Mouse (Mus musculus) T-helper 2 cell (primary cell): ENCODE results near the gene Sntb2.
"Not testable (repeated sequence)": the region's sequence is repeated elsewhere in the genome, so short reads cannot be mapped to it uniquely, and the experiment has no call there.

Experiments
- in situ Hi-C: fragments of 300-600 bp; cut with MboI, MseI; formaldehyde crosslinking; loops from one replicate; pipeline ENCODE4 v1.15.1; 2025; ENCODE audit warnings: high pct_unique_total_duplicates

Sntb2 gene

GRCm38 (mm10) chr8:107030650-107031576 is 95.4 kb downstream of the Sntb2 start, which contains the start of gene Vps4a:
TSS of gene Vps4a (plus strand) at chr8:107031222.
- in situ Hi-C loops = no loop called here

DNA sequence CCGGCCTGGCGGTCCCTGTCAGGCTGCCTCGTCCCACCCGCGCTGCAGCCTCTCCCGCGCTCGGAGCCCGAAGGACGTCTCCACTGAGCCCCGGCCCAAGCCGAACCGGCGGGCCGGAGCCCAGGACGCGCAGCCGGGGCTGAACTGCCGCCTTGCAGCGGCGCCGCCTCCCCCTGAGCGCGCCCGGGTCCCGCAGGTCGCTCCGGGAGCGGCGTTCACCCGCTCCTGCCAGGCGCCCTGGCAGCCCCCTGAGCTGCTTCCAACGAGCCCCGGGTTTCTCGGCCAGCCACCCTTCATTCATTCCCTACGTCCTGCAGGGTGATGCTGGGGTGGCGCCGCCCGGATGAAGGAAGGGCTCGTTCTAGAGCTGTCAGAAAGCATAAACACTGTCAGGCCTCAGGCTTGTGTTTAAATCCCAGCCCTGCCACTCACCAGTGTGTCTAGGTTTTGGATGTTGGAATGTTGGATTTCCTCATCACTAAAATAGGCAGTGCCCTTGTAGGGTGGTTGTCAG is 96.1 kb downstream of the Sntb2 start:
- in situ Hi-C loops = no loop called here

GRCm38 (mm10) chr8:107033609-107034008 is 98.1 kb downstream of the Sntb2 start:
- in situ Hi-C loops = not testable (repeated sequence)

- in situ Hi-C loops = no loop called here
These were observed 100.1 kb downstream of the Sntb2 start for GRCm38 (mm10) chr8:107035641-107036040.

GRCm38 (mm10) chr8:107036626-107037025 is 101.1 kb downstream of the Sntb2 start:
- in situ Hi-C loops = no loop called here

DNA sequence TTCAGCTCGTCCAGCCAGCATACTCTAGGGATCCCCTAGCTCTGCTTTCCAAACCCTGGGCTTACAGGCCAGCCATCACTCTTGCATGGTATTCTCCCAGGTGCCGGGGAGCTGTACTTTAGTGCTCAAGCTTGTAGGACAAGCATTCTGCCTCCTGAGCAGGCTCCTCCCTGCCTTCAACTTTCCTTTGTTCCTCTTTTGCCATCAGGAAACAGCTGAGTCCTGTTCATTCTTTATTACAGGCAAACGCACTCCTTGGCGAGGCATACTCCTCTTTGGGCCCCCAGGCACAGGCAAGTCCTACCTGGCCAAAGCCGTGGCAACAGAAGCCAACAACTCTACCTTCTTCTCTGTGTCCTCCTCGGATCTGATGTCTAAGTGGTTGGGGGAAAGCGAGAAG is 105.1 kb downstream of the Sntb2 start:
- in situ Hi-C loops = no loop called here

GRCm38 (mm10) chr8:107045478-107045877 is 109.9 kb downstream of the Sntb2 start:
- in situ Hi-C loops = no loop called here

- in situ Hi-C loops = no loop called here
These were observed 111.4 kb downstream of the Sntb2 start for GRCm38 (mm10) chr8:107046976-107047375.

GRCm38 (mm10) chr8:107048061-107048941 is 112.8 kb downstream of the Sntb2 start, which contains the start of gene Pdf:
TSS of gene Pdf (minus strand) at chr8:107048614.
- in situ Hi-C loops = no loop called here

- in situ Hi-C loops = no loop called here
These were observed 113.9 kb downstream of the Sntb2 start for GRCm38 (mm10) chr8:107049480-107049879.

DNA sequence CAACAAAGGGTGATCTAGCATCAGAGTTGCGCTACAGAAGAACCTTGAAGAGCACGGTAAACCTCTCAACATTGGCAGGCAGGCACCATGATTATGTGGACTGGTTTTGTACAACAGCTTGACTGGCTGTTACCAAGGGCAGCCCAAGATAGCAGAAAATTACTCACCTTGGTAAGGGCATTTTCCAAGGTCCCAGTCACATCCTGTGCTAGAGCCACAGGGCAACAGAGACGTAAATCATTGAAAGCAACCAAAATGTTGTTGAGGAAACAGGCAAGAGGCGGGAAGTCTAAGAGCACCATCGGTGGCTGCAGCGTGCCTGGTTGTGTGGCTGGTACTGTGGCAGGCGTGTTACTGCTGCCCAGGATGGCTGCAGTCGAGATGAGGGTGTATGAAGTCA is 116.5 kb downstream of the Sntb2 start:
- in situ Hi-C loops = no loop called here

GRCm38 (mm10) chr8:107056076-107056972 is 120.8 kb downstream of the Sntb2 start, which contains the start of the genes Cog8 and Nip7:
TSS of gene Cog8 (minus strand) at chr8:107056689.
TSS of gene Nip7 (plus strand) at chr8:107056877.
- in situ Hi-C loops = no loop called here

GRCm38 (mm10) chr8:107056973-107057369 is 121.4 kb downstream of the Sntb2 start:
- in situ Hi-C loops = no loop called here

DNA sequence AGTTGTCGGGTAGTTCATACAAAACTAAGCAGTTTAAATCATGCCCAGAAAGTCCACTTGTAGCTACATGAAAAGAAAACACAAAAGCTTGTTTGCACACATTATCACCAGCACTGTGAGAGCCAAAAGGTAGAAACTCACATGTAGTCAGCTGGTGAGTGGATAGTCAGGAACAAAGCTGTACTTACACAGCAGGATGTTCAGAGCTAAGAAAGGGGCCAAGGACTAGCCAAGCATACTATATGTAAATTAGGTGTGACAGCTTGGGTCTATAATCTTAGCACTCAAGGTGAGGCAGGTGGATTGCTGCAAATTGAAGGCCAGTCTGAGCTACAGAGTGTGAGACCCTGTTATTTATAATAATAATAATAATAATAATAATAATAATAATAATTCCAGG is 127.1 kb downstream of the Sntb2 start:
- in situ Hi-C loops = no loop called here

GRCm38 (mm10) chr8:107065511-107066496 is 130.3 kb downstream of the Sntb2 start, which contains the start of gene Tmed6:
TSS of gene Tmed6 (minus strand) at chr8:107065644.
- in situ Hi-C loops = no loop called here
